Mouse (Mus musculus) brain, embryonic 14.5 days (tissue): ENCODE results near the gene Ddx56. TPM values are rescaled to one million over a fixed set of nuclear protein-coding genes. Genes with fewer than 3 reads are reported as not detected.
A peak's percentile ranks its signal among the peaks of the same experiment; 100 is the strongest.
"Not testable (repeated sequence)": the region's sequence is repeated elsewhere in the genome, so short reads cannot be mapped to it uniquely, and the experiment has no call there.

Experiments
- DNase-seq: peaks from one replicate; pipeline ENCODE4 v3.0.0-alpha.2; 2011; ENCODE audit warnings: low read depth
- CTCF ChIP-seq: fragments of 200-500 bp; IDR thresholded peaks from 2 replicates; pipeline ENCODE4 v1.5.1; 2012; ENCODE audit warnings: inconsistent platforms, mild to moderate bottlenecking, moderate library complexity, borderline replicate concordance; ENCODE audit not compliant: insufficient read depth, insufficient read length; ENCODE audit errors: extremely low read depth
- POLR2A ChIP-seq: fragments of 200-500 bp; IDR thresholded peaks from 2 replicates; pipeline ENCODE4 v1.6.1; 2012; ENCODE audit warnings: mild to moderate bottlenecking, inconsistent platforms, borderline replicate concordance; ENCODE audit not compliant: poor library complexity, insufficient read depth, insufficient read length, severe bottlenecking; ENCODE audit errors: extremely low read depth
- polyA plus RNA-seq: library from polyadenylated mRNA; depleted of rRNA; stranded (reverse); fragments of >200 nt; gene quantifications from 2 replicates; pipeline ENCODE4 v1.2.3, GENCODE M21; 2012

The Ddx56 gene
- polyA plus RNA-seq, 1 experiment: 47.5 TPM

GRCm38 (mm10) chr11:6290138-6290537, 22.6 kb upstream of the Ddx56 start:
- TF ChIP-seq CTCF: no peak
- no peak for TF ChIP-seq POLR2A
- DNase-seq: no peak

DNA sequence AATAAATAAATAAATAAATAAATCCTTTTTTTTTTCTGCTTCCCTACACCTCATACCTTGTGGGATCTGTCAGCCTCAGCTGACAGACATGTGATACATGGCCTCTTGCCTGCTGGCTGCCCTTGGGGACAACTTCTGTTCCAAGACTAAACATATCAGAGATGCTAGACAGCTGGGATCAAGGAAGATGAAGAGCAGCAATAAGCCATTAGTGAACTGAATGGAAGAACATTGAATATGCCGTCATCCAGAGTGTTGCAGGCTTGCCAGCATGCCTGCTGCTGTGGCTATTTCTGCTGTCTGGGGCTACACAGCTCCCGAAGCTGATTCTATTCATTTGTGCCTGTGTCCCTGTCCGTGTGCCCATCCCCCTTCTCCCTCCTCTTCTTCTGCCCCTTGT, 15.4 kb upstream of the Ddx56 start:
- peak; percentile 11 for DNase-seq
- no peak for TF ChIP-seq CTCF
- no peak for TF ChIP-seq POLR2A

- DNase-seq: no peak
- TF ChIP-seq POLR2A (no peak), CTCF (no peak)
These were observed 8.9 kb upstream of the Ddx56 start for GRCm38 (mm10) chr11:6276466-6276865.

DNA sequence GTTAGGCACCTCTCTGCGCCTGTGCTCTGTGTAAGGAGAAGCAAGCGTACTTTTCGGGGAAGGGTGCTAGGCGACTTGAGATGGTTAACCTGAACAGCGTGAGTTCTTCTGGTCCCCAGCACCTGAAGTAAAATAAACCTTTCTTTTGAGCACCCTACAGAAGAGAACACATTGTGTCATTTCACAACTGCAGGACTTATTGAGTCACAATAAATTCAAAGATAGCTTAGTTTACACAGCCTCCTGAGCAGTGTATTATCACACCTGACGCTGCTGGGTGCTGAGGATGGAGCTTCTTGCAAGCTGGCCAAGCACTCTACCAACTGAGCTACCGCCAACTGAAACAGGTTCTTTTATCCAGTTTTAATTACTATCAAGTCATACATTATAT, 7.5 kb upstream of the Ddx56 start:
- DNase-seq: no peak
- no peak for TF ChIP-seq POLR2A
- TF ChIP-seq CTCF: no peak

DNA sequence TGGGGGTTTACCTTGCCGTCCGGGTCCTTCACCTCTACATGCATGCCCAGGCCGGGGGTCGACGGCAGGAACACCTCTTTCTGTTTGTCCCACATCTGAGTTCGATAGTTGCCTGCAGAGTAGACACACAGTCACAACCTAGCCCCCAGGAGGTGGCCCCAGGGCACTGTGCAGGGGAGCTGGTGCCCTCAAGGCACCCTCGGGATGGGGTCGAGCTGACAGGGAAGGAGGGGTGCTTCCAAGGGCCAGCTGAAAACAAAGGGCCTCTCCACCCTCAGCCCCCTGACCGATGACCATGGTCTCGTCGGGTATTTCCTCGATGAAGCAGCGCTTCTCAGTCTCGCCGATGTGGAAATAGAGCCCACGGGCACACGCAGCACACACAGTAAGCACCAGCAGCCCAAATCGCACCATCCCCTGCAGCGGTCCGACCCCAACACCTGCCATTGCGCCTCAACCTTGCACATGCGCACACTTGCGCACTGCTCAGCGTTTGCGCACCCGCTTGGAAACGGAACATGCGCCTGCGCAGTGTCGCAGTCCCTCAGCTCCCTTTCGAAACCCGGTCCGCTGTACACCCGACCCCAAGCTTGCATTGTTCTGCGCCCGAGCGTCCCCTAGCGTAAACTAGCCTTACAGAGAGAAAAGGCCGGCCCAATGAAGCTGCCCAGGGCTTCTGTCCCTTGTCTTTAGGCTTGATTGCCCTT, 7.0 kb upstream of the Ddx56 start, which contains the start of gene Tmed4:
TSS of gene Tmed4 (minus strand) at position 484 of the 707 bp plus-strand sequence.
- TF ChIP-seq POLR2A (peak; percentile 76; the same call in 1 of the 2 replicates), CTCF (peak; percentile 68)

DNA sequence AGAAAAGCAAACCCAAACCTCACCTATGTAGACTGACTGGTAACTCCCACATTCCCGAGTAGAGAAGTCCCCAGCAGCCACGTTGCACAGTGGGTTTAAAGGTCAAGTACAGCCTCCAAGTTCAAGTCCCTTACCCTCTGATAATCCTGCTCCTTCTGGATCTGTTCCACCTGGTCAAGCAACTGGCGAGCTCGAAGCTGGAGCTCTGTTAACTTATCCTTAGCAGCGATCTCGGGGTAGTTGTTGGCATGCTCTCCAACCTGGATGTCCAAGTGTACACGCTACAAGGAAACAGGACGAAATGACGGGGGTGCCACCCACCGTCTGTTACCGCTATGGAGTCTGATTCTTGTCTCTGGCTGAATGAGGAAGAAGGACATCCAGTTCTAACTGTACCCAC, 6.0 kb upstream of the Ddx56 start:
- no peak for DNase-seq
- TF ChIP-seq CTCF: no peak
- no peak for TF ChIP-seq POLR2A

More for the DNA sequence above, 7.0 kb upstream of the Ddx56 start, which contains the start of gene Tmed4:
- peak; percentile 99 for DNase-seq

GRCm38 (mm10) chr11:6266621-6267020, 951 bp downstream of the Ddx56 start:
- DNase-seq: no peak
- TF ChIP-seq CTCF (no peak), POLR2A (no peak)

GRCm38 (mm10) chr11:6261434-6262082, 6.0 kb downstream of the Ddx56 start:
- TF ChIP-seq POLR2A (no peak), CTCF (peak; percentile 97)
- DNase-seq: peak; percentile 86

- TF ChIP-seq CTCF: no peak
- no peak for TF ChIP-seq POLR2A
- DNase-seq: no peak
These were observed 8.2 kb downstream of the Ddx56 start for GRCm38 (mm10) chr11:6259413-6259812.

DNA sequence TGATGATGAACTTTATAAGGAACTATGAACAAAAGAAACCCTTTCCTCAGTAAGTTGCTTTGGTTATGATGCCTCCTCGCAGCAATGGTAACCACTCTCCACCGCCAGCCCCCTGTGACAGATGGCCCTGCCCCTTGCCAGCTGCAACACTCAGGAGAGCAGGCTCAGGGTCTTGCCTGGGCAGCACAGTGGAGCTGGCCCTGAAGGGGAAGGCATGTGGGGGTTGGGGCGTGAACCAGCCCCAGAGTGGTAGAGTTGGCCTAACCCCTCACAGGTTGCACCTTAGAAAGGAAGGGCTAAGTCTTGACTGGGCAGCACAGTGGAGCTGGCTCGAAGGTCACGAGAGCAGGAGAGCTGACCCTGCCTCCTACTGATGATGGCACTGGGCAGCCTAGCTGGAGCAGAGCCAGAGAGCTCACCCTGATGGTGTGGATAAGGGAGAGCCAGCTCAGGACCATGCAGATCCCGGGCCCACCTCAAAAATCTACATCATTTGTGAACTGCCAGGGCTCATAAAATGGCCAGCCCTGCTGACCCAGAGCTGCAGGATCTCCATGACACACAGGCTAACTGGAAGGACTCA, 11.0 kb downstream of the Ddx56 start:
- no peak for DNase-seq
- TF ChIP-seq CTCF (no peak), POLR2A (no peak)

DNA sequence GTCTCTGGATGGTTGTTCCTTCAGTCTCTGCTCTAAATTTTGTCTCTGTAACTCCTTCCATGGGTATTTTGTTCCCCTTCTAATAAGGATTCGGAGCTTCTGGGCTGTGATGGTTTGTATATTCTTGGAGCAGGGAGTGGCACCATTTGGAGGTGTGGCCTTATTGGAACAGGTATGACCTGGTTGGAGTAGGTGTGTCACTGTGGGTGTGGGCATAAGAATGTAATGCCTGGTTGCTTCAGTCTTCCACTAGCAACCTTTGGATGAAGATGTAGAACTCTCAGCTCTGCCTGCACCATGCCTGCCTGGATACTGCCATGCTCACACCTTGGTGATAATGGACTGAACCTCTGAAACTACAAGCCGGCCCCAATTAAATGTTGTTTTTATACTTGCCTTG, 13.0 kb downstream of the Ddx56 start:
- not testable (repeated sequence) for DNase-seq

- TF ChIP-seq CTCF (no peak), POLR2A (no peak)
- no peak for DNase-seq
These were observed 14.7 kb downstream of the Ddx56 start for GRCm38 (mm10) chr11:6252824-6253223.

- TF ChIP-seq CTCF (no peak), POLR2A (no peak)
- DNase-seq: no peak
These were observed 15.3 kb downstream of the Ddx56 start for GRCm38 (mm10) chr11:6252248-6252647.
